Mouse (Mus musculus) megakaryocyte, embryonic 14.5 days (primary cell): ENCODE measurements around the gene Fv1. TPM values are rescaled to one million over a fixed set of nuclear protein-coding genes. Genes with fewer than 3 reads are reported as not detected.
"Not testable (repeated sequence)": the region's sequence is repeated elsewhere in the genome, so short reads cannot be mapped to it uniquely, and the experiment has no call there.

Experiments used
- H3K27me3 ChIP-seq: replicated peaks from 2 replicates; pipeline ENCODE3; 2012; ENCODE audit warnings: inconsistent platforms
- H3K36me3 ChIP-seq: replicated peaks from 2 replicates; pipeline ENCODE3; 2012; ENCODE audit warnings: low read length, inconsistent platforms, mixed read lengths
- H3K4me1 ChIP-seq: 2 replicates; pipeline ENCODE4 v1.6.1; 2012; ENCODE audit warnings: inconsistent platforms
- H3K4me3 ChIP-seq: replicated peaks from 2 replicates; pipeline ENCODE3; 2012; ENCODE audit warnings: moderate library complexity, mild to moderate bottlenecking, inconsistent platforms
- H3K9me3 ChIP-seq: 2 replicates; pipeline ENCODE4 v1.6.1; 2012; ENCODE audit warnings: inconsistent platforms
- FLI1 ChIP-seq: IDR thresholded peaks from 2 replicates; pipeline ENCODE4 v1.6.1; 2012; ENCODE audit warnings: low read length, inconsistent platforms, mixed read lengths
- GATA1 ChIP-seq: IDR thresholded peaks from 3 replicates; pipeline ENCODE4 v1.6.1; 2012; ENCODE audit warnings: mixed read lengths, low read length, inconsistent platforms, borderline replicate concordance
- polyA plus RNA-seq: library from polyadenylated mRNA; stranded (reverse); fragments of >175 nt; gene quantifications from 2 replicates; pipeline ENCODE4 v1.2.3, GENCODE M21; 2012; ENCODE audit warnings: low replicate concordance; ENCODE audit not compliant: insufficient read depth

Fv1 gene
- polyA plus RNA-seq, result not detected in 2 replicates

DNA sequence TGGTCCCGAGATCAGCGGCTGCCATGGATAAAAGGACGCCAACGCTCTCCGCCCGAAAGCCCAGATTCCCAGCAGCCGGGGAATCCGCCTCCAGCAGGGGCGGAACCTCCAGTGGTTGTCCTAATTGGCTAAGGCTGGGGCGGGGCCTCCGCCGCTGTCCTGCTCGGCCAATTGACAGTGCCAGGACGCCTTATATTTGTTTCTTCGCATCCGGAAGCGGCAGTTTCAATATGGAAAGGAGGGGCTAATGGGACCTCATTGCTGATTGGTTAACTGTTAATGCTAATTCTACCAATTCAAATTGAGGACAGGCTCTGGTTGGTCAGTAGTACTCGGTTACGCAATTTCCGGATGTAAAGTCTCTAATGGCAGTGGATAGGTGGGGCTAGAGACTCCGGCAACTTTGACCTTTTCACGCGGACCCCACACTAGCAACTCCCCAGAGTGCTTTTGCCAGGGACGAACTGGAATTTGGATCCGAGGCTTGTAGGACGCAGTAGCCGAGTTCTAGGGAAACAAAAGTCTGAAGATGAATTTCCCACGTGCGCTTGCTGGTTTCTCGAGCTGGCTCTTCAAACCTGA, at the start of gene Fv1, which contains the start of gene Miip:
TSS of gene Fv1 (plus strand) at position 530 of the 582 bp plus-strand sequence.
TSS of gene Miip (minus strand) at position 367 of the 582 bp plus-strand sequence.
- Histone ChIP-seq H3K4me3 (peak within 1 kb of the TSS; percentile 93), H3K9me3 (no peaks in the 10 kb centered on the region), H3K27me3 (no peaks in the 10 kb centered on the region), H3K4me1 (peaks cover 25% of the 10 kb centered on the region), H3K36me3 (peaks cover 43% of the 10 kb centered on the region)
- TF ChIP-seq GATA1, result no peak
- peak; percentile 17; the same call in 1 of the 2 replicates for TF ChIP-seq FLI1

DNA sequence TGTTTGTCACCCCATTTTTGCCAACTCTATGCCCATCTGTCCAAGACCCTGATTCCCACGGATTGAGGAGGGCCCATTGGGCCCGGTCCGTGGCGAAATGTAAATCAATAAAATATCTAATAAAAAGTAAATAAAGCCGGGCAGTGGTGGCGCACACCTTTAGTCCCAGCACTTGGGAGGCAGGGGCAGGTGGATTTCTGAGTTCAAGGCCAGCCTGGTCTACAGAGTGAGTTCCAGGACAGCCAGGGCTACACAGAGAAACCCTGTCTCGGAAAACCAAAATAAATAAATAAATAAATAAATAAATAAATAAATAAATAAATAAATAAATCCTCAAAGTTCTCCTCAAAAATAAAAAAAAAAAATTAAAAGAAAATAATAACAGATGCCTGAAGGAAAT, 49.1 kb upstream of the Fv1 start:
- H3K4me3 ChIP-seq, H3K27me3 ChIP-seq, H3K4me1 ChIP-seq: not testable (repeated sequence)
- H3K9me3 ChIP-seq, result peaks cover 41% of the 10 kb centered on the region
- H3K36me3 ChIP-seq, result peaks cover 20% of the 10 kb centered on the region

DNA sequence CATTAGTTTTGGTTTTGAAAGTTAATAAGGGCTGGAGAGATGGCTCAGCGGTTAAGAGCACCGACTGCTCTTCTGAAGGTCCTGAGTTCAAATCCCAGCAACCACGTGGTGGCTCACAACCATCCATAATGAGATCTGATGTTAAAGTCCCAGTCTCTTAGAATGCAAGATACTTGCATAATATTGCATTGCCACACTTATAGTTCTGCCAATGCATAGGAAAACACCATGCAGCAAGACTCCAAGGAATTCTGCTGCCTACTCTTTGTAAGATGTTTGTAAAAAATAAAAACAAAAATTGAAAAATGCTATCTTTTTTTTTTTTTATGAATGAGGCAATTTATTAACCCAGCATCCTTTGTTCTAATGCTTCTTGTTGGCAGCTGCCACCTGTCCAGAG, 47.4 kb upstream of the Fv1 start:
- H3K27me3 ChIP-seq, H3K4me3 ChIP-seq, H3K4me1 ChIP-seq: not testable (repeated sequence)
- peaks cover 35% of the 10 kb centered on the region for H3K36me3 ChIP-seq
- peaks cover 56% of the 10 kb centered on the region for H3K9me3 ChIP-seq

DNA sequence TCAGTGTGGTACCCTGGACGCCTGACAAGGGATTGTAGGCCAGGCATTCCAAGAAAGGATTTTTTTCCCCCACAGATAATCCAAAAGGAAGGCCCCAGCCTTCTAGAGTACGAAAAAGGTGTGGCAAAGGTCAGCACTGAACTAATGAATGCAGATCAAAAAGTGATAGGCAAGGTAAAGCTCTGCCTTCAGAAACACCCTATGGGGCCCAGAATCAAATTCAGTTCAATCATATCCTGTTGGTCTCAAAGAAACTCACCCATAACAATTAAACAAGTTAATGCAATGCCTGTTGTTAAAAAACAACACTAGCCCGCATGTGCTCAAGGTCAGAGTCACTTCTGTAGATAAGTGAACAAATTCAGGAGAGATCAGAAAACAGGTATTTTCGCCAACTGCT, 44.4 kb upstream of the Fv1 start:
- H3K9me3 ChIP-seq, result peaks cover 61% of the 10 kb centered on the region
- H3K4me3 ChIP-seq, result no peak overlapping the region
- no peak for TF ChIP-seq FLI1
- TF ChIP-seq GATA1, result no peak
- H3K4me1 ChIP-seq, result no peaks in the 10 kb centered on the region
- H3K27me3 ChIP-seq, result no peaks in the 10 kb centered on the region
- peaks cover 64% of the 10 kb centered on the region for H3K36me3 ChIP-seq

DNA sequence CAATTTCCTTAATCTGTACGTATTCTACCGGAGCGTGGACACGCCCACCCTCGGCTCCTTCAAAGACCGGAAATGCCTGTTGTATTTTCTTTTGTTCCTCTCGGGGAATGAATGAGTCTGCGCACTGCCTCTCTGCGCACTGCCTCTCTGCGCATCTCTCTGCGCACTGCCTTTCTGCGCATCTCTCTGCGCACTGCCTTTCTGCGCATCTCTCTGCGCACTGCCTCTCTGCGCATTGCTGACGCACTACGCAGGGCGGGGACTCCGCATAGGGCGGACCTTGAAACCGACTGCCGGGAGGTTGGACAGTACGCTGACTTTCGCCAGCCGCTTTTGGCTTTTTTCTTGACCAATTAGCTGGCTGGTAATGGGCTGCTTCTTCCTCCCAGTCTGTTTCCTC, 29.5 kb upstream of the Fv1 start:
- peaks cover 33% of the 10 kb centered on the region for H3K36me3 ChIP-seq
- not testable (repeated sequence) for H3K27me3 ChIP-seq, H3K4me1 ChIP-seq, H3K9me3 ChIP-seq, H3K4me3 ChIP-seq

DNA sequence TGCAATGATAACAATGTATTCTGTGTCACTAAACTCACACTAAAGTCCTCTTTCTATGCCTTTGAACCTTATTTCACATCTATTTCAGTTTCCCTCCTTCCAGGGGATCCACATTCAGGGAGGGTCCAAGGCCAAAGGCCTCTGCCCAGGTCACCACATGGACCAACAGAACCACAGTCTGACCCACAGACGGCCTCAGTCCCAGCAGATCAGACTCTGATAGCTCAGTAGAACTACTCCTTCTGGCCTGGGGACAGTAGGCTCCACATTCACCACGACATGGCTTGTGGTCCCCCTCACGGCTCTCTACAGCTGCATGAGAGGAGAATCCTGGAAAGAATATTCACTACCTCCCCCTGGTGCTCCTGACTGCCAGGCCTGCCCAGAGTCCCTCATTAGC, 25.9 kb upstream of the Fv1 start:
- Histone ChIP-seq H3K4me3 (no peak overlapping the region), H3K4me1 (peaks cover 15% of the 10 kb centered on the region; the same call in 1 of the 2 replicates), H3K27me3 (no peaks in the 10 kb centered on the region), H3K9me3 (no peaks in the 10 kb centered on the region), H3K36me3 (peaks cover 37% of the 10 kb centered on the region)
- TF ChIP-seq FLI1 (no peak), GATA1 (no peak)

DNA sequence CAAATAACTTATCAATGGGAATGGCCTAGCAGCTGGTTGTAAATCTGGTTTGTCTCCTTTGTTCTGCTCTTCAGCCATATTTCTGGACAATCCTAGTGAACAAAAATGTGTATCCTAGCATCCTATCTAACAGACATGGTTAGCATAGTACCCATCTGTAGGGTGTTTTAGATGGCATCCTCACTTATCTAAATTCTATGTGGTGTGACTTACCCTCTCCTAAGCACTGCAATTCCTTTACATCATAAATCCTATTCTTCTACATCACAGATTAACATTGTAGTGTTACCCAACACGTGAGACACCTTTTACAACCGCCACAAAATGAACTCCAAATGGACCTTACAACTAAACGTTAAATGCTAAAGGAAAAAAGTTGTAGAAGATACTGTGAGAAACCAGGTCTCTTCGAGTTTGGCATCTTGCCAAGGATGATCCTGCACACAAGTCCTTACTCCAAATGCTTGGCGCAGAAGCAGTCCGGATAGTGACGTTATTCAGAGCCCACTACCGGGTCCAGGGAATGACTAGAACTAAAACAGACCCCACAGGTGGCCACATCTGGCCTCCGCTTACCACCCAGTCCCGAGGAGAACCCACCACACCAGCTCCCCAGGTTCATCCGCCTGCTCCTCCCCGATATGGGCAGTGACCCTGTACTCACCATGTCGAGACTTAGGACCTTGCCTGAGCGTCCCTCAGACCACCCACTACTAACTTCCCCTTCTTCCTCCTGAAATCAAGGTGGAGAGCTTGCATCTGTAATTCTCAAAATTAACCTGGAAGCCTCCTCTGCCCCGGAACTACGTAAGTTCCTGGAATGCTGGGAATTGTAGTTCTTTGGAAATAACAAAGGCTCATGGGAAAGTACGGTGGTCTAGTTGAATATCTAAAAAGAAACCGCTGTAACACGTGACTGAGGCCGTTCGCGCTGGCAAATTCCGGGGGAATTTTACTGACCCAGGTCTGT, 20.9 kb upstream of the Fv1 start, which contains the start of gene Zfp933:
TSS of gene Zfp933 (minus strand) at position 753 of the 970 bp plus-strand sequence.
- no peaks in the 10 kb centered on the region for H3K27me3 ChIP-seq
- TF ChIP-seq FLI1 (no peak), GATA1 (no peak)
- peak within 1 kb of the TSS; percentile 96 for H3K4me3 ChIP-seq
- peaks cover 30% of the 10 kb centered on the region for H3K4me1 ChIP-seq
- no peaks in the 10 kb centered on the region for H3K9me3 ChIP-seq
- peaks cover 16% of the 10 kb centered on the region for H3K36me3 ChIP-seq

DNA sequence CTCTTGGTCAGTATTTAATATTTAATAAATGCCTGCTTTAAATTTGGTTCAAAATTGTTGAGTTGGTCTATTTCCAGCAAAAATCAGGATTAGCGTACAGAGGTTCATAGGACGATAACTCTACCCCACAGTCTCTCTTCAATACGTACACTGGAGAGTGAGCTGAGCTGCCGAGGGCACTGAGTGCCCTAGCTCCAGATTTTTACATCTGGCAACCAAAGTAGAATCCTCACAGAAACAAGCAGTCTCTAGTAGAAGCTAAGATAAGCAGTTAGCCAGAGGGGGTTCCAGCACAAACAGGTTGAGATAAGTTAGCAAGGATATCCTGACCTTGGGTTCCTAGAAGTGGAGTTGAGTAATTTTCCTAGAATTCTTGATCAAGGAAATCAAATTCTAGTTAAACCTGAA, 20.2 kb upstream of the Fv1 start:
- TF ChIP-seq FLI1 (no peak), GATA1 (no peak)
- Histone ChIP-seq H3K4me1 (peaks cover 24% of the 10 kb centered on the region), H3K9me3 (no peaks in the 10 kb centered on the region), H3K4me3 (peak overlapping the region; percentile 96), H3K36me3 (peaks cover 9% of the 10 kb centered on the region), H3K27me3 (no peaks in the 10 kb centered on the region)

DNA sequence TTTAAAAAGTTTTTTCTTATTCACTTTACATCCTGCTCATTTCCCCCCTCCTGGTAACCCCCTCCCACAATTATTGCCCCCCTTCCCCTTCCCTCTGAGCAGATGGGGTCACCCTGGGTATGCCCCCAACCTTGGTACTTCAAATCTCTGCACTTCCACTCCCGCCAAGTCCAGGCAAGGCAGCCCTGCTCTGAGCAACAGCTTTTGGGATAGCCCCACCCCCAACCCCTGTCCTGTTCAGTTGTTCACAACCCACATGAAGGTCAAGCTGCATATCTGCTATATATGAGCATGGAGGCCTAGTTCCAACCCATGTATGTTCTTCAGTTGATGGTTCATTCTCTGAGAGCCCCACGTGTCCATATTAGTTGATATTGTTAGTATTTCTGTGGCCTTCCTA, 18.0 kb upstream of the Fv1 start:
- H3K9me3 ChIP-seq, result no peaks in the 10 kb centered on the region
- no peaks in the 10 kb centered on the region for H3K36me3 ChIP-seq
- peaks cover 24% of the 10 kb centered on the region for H3K4me1 ChIP-seq
- H3K4me3 ChIP-seq, result no peak overlapping the region
- H3K27me3 ChIP-seq, result no peaks in the 10 kb centered on the region
- TF ChIP-seq GATA1, result no peak

DNA sequence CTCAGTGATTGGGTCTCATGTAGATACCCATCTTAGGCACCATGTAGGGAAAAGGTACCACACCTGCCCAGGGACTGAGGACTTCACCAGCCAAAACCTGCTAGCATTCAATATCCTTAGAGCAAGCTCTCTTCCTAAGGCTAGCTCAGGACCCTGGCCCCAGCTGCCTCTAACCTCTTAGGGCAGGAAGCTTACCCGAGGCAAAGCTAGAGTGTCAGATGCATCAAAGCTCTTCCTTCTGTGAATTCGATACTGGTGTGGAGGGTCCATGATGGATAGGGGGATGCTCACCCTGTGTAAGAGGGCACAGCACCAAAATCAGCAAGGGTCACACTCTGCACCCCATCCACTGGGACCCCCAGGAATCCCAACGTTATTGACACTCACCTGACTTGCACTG, 6.7 kb upstream of the Fv1 start:
- no peak for TF ChIP-seq FLI1
- no peak for TF ChIP-seq GATA1
- Histone ChIP-seq H3K36me3 (peaks cover 63% of the 10 kb centered on the region), H3K9me3 (no peaks in the 10 kb centered on the region), H3K4me3 (no peak overlapping the region), H3K4me1 (peaks cover 7% of the 10 kb centered on the region; the same call in 1 of the 2 replicates), H3K27me3 (no peaks in the 10 kb centered on the region)
